Mouse (Mus musculus): ENCODE measurements around the gene Rnf216.

DNA sequence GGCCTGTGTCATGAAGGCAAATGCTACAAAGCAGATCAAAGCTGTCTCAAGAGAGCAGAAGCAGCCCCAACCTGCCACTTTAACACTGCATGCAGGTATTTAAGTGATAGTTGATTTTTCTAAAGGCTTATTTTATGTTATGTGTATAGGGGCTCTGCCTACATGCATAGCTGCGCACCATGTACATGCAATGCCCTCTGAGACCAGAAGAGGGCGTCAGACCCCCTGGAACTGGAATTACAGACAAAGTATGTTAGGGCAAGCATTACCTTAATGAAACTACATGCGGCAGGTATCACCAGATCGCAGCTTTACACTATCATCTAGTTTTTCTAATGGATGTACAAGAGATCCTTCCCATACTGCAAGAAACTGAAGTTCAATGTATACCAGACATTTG lies 27.9 kb downstream of the Rnf216 start:
- no peak for TF ChIP-seq EP300 (IDR thresholded peaks at IDR 0.05; ENCODE audit: low read depth)
- TF ChIP-seq CTCF (IDR thresholded peaks at IDR 0.05; ENCODE audit: low read depth): peak; percentile 79
